Mouse (Mus musculus) adrenal gland, postnatal 25 days (tissue): ENCODE measurements around the gene Obsl1. TPM values are rescaled to one million over a fixed set of nuclear protein-coding genes. Genes with fewer than 3 reads are reported as not detected.

ENCODE experiments used
- DNase-seq: peaks from one replicate; pipeline ENCODE4 v3.0.0; 2021; ENCODE audit warnings: mixed read lengths
- total RNA-seq: library from RNA; stranded (reverse); gene quantifications from 2 replicates; pipeline ENCODE4 v1.2.3, GENCODE M21; 2021

The Obsl1 gene
- total RNA-seq, 1 experiment from 2014 or later, result 107 TPM

GRCm38 (mm10) chr1:75518427-75518826 is 12.2 kb upstream of the Obsl1 start:
- no peak for DNase-seq

- DNase-seq, result no peak
Observed at GRCm38 (mm10) chr1:75517984-75518383, 11.7 kb upstream of the Obsl1 start.

- DNase-seq, result no peak
Observed at GRCm38 (mm10) chr1:75516703-75517380, 10.6 kb upstream of the Obsl1 start.

- no peak for DNase-seq
Observed at GRCm38 (mm10) chr1:75512550-75512949, 6.3 kb upstream of the Obsl1 start.

GRCm38 (mm10) chr1:75511437-75512210 is 5.4 kb upstream of the Obsl1 start:
- DNase-seq, result no peak

- DNase-seq, result no peak
Observed at GRCm38 (mm10) chr1:75510154-75510553, 3.9 kb upstream of the Obsl1 start.

- peak; percentile 33 for DNase-seq
Observed at GRCm38 (mm10) chr1:75509586-75509985, 3.3 kb upstream of the Obsl1 start.

- DNase-seq, result peak; percentile 39
Observed at GRCm38 (mm10) chr1:75507006-75507405, 754 bp upstream of the Obsl1 start, which contains the start of gene Inha. Inha (plus strand) TSS chr1:75507077.

- DNase-seq, result peak; percentile 81
Observed at GRCm38 (mm10) chr1:75505159-75505955, 895 bp downstream of the Obsl1 start.

- DNase-seq, result no peak
Observed at GRCm38 (mm10) chr1:75504256-75505045, 1.8 kb downstream of the Obsl1 start.

- peak; percentile 33 for DNase-seq
Observed at GRCm38 (mm10) chr1:75503651-75503980, 2.6 kb downstream of the Obsl1 start.

- no peak for DNase-seq
Observed at GRCm38 (mm10) chr1:75502945-75503650, 3.2 kb downstream of the Obsl1 start.

- DNase-seq, result no peak
Observed at GRCm38 (mm10) chr1:75501905-75502304, 4.3 kb downstream of the Obsl1 start.

GRCm38 (mm10) chr1:75499441-75499840 is 6.8 kb downstream of the Obsl1 start:
- DNase-seq, result no peak

GRCm38 (mm10) chr1:75498897-75499296 is 7.4 kb downstream of the Obsl1 start:
- no peak for DNase-seq

GRCm38 (mm10) chr1:75494878-75495548 is 11.2 kb downstream of the Obsl1 start:
- DNase-seq, result no peak

GRCm38 (mm10) chr1:75492579-75493170 is 13.6 kb downstream of the Obsl1 start:
- DNase-seq, result no peak

GRCm38 (mm10) chr1:75490785-75491551 is 15.3 kb downstream of the Obsl1 start:
- DNase-seq, result no peak

GRCm38 (mm10) chr1:75487405-75488161 is 18.7 kb downstream of the Obsl1 start:
- peak; percentile 88 for DNase-seq
